In the genomic region with DNA sequence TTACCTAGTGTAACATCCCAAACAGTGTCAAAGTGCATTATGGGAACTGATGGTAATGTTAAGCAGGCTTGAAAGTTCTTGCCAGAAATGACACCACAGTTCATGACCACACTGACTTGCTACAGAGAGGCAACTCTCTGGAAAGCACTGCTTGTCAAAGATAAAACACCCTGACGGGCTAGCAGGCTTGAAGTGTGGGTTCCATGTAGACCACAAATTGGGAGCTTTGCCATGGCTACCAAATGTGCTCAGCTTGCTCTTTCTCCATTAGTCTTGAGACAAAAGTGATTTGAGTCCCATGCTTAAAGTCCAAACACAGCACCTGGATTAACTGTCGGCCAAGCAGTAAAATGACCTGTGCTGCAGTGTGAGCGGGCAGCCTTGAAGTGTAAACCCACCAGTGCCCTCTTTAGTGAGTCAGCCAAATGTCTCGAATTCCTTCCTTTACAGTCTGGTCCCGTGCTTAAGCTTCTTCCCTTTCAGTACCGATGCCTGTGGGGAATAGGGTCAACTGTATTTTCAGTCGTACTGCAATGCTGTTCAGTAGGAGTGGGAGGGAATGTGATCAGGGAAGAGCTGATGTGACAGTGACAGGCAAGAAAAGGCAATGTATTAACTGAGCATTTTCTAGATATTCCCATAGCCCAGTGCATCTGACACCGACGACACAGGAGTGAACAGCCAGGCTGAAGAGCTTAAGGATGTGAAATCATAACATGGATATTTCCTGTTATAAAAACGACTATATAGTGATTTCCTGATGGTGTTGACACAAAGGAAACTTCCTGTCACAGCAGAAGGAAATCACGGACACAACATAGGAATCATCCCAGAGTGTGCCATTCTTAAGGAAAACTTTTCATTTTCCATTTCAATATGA, we compare ENCODE assay signal across 12 mouse cellular contexts.
DNase-seq lines count a peak whose midpoint lies in the region; ATAC-seq and TF ChIP-seq lines count a peak whose summit lies in the region.
"Had no signal": no experiment of that assay in that cellular context is flagged by ENCODE, and none has a peak within 500 bp of the region (broad histone marks: within the 10 kb centered on the region; RNA-seq: fewer than 3 reads in every experiment).

No protein-coding gene starts in this region.

- no peaks in the 10 kb centered on the region for H3K36me3 ChIP-seq in intestine, embryonic 16.5 days (ENCODE audit: control insufficient read depth, insufficient read depth, low read length)
- no peaks in the 10 kb centered on the region for H3K36me3 ChIP-seq in intestine, postnatal 0 days (ENCODE audit: control insufficient read depth, insufficient read depth)
- H3K36me3 ChIP-seq in limb, embryonic 13.5 days = no peaks in the 10 kb centered on the region
- H3K36me3 ChIP-seq: hindbrain, embryonic 12.5 days; liver, embryonic 13.5 days had no signal

- no peak overlapping the region for H3K9ac ChIP-seq in intestine, embryonic 16.5 days (ENCODE audit: low read depth, low read length)
- H3K9ac ChIP-seq in intestine, postnatal 0 days (ENCODE audit: low read depth, low read length) = no peak overlapping the region
- H3K9ac ChIP-seq in limb, embryonic 13.5 days = no peak overlapping the region
- H3K9ac ChIP-seq: hindbrain, embryonic 12.5 days; liver, embryonic 13.5 days had no signal

- no peak for ATAC-seq in intestine, embryonic 16.5 days
- ATAC-seq in intestine, postnatal 0 days = no peak
- ATAC-seq in limb, embryonic 13.5 days (ENCODE audit: low FRiP score, low read depth) = peak; percentile 51; the same call in 1 of the 2 replicates
- ATAC-seq: activated CD4-positive, CD25-positive, alpha-beta regulatory T cell, adult 4 months had no signal

- H3K4me1 ChIP-seq in intestine, embryonic 16.5 days (ENCODE audit: control insufficient read depth, insufficient read depth, low read length) = no peaks in the 10 kb centered on the region
- H3K4me1 ChIP-seq in intestine, postnatal 0 days (replicated peaks; ENCODE audit: control insufficient read depth, insufficient read depth, low read length) = no peaks in the 10 kb centered on the region
- H3K4me1 ChIP-seq in limb, embryonic 13.5 days = peaks cover 29% of the 10 kb centered on the region
- H3K4me1 ChIP-seq: hindbrain, embryonic 12.5 days; liver, embryonic 13.5 days had no signal

- no peaks in the 10 kb centered on the region for H3K9me3 ChIP-seq in intestine, embryonic 16.5 days (ENCODE audit: control insufficient read depth, low read length)
- no peaks in the 10 kb centered on the region for H3K9me3 ChIP-seq in intestine, postnatal 0 days (ENCODE audit: control insufficient read depth)
- no peaks in the 10 kb centered on the region for H3K9me3 ChIP-seq in limb, embryonic 13.5 days
- H3K9me3 ChIP-seq: hindbrain, embryonic 12.5 days; liver, embryonic 13.5 days had no signal

- 0 out of 2 replicates have a peak overlapping the region, but pooled peaks have one; percentile 18 for H3K27ac ChIP-seq in intestine, embryonic 16.5 days (ENCODE audit: low read length)
- no peak overlapping the region for H3K27ac ChIP-seq in intestine, postnatal 0 days (ENCODE audit: low read depth, low read length)
- no peak overlapping the region for H3K27ac ChIP-seq in limb, embryonic 13.5 days
- H3K27ac ChIP-seq: hindbrain, embryonic 12.5 days; liver, embryonic 13.5 days had no signal

- no peak overlapping the region for H3K4me2 ChIP-seq in intestine, embryonic 16.5 days (ENCODE audit: low read depth, low read length)
- H3K4me2 ChIP-seq in intestine, postnatal 0 days (replicated peaks; ENCODE audit: low read depth) = no peak overlapping the region
- no peak overlapping the region for H3K4me2 ChIP-seq in limb, embryonic 13.5 days (replicated peaks)
- H3K4me2 ChIP-seq: hindbrain, embryonic 12.5 days; liver, embryonic 13.5 days had no signal

- no peak overlapping the region for H3K4me3 ChIP-seq in intestine, embryonic 16.5 days (ENCODE audit: low read length)
- no peak overlapping the region for H3K4me3 ChIP-seq in intestine, postnatal 0 days (ENCODE audit: low read depth, low read length)
- H3K4me3 ChIP-seq in limb, embryonic 13.5 days = no peak overlapping the region
- H3K4me3 ChIP-seq: hindbrain, embryonic 12.5 days; liver, embryonic 13.5 days had no signal

- 56% methylated on average over 11 of the region's 11 CpGs for WGBS in intestine, embryonic 16.5 days
- WGBS in intestine, postnatal 0 days = 48% methylated on average over 11 of the region's 11 CpGs
- 41% methylated on average over 11 of the region's 11 CpGs for WGBS in limb, embryonic 13.5 days

- no peak for TF ChIP-seq CTCF in intestine, postnatal 0 days (IDR thresholded peaks at IDR 0.05; ENCODE audit: low read depth)

- H3K27me3 ChIP-seq in intestine, embryonic 16.5 days (replicated peaks; ENCODE audit: control insufficient read depth, insufficient read depth, low read length) = no peaks in the 10 kb centered on the region
- H3K27me3 ChIP-seq in intestine, postnatal 0 days (replicated peaks; ENCODE audit: control insufficient read depth, insufficient read depth, low read length) = no peaks in the 10 kb centered on the region
- no peaks in the 10 kb centered on the region for H3K27me3 ChIP-seq in limb, embryonic 13.5 days
- H3K27me3 ChIP-seq: hindbrain, embryonic 12.5 days; liver, embryonic 13.5 days had no signal

- DNase-seq in retina, postnatal 1 day = peak; percentile 30
- no peak for DNase-seq in retina, embryonic 14.5 days (ENCODE audit: low spot score)
- no peak for DNase-seq in urinary bladder, adult 2 months (ENCODE audit: low spot score)
- no peak for DNase-seq in right cerebral cortex, adult 2 months (ENCODE audit: low spot score in 2 of 2)
- DNase-seq: cerebellum, adult 9-11 months; kidney, adult 9 months; liver, embryonic 13.5 days had no signal
